Mouse (Mus musculus) bone marrow macrophage, adult 2 months (primary cell): Measurements from ENCODE around the gene Tpk1.

ENCODE experiments used
- CTCF ChIP-seq: IDR thresholded peaks from 2 replicates; pipeline ENCODE4 v1.5.1; 2012; ENCODE audit warnings: low read depth, mild to moderate bottlenecking, low read length, moderate library complexity
- POLR2A ChIP-seq: IDR thresholded peaks from 2 replicates; pipeline ENCODE4 v1.6.1; 2012; ENCODE audit warnings: mild to moderate bottlenecking, low read depth, low read length, borderline replicate concordance

- no peak for TF ChIP-seq CTCF
- no peak for TF ChIP-seq POLR2A
Measured at GRCm38 (mm10) chr6:43665677-43666546, at the start of gene Tpk1.
